Mouse (Mus musculus): Measurements from ENCODE around the gene T2. TPM values are rescaled to one million over a fixed set of nuclear protein-coding genes. Genes with fewer than 3 reads are reported as not detected.

The T2 gene
- total RNA-seq, 2 experiments from 2014 or later: 0.32 to 0.68 TPM

DNA sequence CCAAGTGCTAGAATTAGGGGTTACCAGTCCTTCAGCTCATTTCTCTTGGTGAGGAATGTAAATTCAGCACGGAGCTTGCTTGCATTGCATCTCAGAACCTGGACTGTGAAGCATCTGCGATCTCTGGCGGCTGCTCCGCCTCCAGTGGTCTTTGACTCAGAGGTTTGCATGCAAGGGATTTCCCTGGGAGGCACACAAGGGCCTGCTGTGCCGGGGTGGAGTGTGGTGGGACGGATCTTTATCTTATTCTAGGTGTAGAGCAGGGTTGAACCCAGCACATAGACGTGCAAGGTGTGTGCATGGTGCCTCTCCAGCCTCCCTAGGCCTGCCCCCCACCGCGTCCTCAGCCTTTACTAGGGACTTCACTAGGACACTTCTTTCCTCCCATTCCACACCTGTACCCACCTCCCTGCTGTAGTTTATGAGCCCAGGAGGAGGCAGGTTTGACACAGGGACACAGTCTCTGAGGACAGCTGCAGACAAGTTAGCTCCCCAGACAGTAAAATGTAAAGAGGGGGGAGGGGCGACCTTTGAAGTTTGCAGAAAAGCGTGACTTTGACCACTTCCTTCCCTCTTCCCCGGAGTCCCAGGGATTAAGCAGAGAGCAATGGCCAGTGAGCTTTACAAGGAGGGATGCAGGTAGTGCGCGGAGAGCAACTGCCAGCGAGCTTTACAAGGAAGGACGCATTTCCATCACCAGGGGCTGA lies 53.0 kb downstream of the T2 start:
- intact Hi-C loops (cut with DNase I): no loop called here
- no peak for DNase-seq (ENCODE audit: low spot score in 2 of 2)

DNA sequence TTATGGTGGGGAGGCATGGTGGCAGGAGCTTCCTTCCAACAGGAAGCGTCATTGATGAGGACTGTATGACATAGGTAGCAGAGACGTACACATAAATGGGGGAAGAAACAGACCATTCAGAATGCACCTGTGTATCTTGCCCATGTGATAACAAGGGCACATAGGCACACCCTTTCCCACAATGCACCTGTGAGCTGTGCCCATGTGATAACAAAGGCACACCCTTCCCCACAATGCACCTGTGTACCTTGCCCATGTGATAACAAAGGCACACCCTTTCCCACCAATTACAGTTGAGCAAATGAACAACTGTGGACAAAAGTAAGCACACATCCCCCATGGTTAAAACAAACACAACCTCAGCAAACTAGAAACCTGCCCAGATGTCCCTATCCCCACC lies 54.5 kb downstream of the T2 start:
- intact Hi-C loops (cut with DNase I): no loop called here
- DNase-seq (ENCODE audit: low spot score in 2 of 2): no peak

DNA sequence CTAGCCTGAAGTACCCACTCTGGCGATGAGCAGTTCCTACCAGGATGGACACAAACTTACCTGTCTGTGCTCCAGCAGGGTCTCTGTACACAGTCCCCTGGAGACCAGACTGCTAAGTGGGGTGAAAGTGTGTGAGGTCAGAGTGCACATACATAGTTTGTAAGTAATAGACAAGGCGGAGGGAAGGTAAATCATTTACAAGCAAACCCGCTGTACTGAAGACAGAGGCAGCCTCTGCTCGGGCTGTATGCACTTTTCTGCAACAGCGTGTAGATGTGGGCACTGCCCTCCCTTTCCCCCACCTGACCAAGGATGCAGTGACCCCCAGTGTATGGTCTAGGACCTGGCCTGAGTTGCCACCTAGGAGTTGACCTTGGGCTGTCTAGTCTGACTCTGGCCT lies 57.9 kb downstream of the T2 start:
- DNase-seq (ENCODE audit: low spot score in 2 of 2): no peak
- intact Hi-C loops (cut with DNase I): no loop called here

DNA sequence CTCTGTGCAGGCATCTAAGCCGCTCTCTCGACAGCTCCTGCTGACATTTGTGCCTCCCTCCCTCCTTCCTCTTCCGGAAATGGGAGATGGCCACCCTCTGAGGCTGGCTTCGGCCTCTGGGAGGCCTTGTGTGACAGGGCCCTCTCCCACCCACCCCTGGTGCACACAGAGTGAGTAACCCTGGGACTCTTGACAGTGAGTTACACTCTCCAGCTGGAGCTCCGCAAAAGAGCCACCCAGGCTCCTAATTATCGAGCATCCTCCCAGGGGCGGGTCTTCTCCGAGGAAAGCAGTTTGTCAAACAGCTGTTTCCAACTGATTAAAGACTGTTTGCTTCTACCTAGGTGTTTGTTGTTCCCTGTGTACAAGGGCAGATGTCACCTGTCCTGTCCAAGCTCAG lies 59.7 kb downstream of the T2 start:
- intact Hi-C loops (cut with DNase I): no loop called here
- DNase-seq (ENCODE audit: low spot score in 2 of 2): no peak

DNA sequence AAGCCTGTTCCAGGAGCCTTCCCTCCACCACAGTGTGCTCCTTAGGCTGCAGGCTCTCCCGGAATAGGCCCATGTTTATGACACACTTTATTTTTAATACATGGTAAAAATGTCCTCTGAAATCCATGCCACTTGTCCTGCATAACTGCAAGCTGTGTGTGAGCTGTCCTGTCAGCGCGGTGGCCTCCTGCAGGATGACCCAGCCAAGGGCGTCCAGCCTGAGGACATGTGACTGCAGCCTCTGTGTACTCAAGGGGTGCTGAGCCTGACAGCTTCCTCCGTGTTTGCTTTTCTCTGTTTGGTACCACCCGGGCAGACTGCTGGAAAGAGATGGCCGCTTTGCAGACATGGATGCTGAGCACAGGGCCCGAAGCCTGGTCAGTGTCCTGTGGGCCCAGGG lies 61.1 kb downstream of the T2 start:
- intact Hi-C loops (cut with DNase I): no loop called here
- DNase-seq (ENCODE audit: low spot score in 2 of 2): no peak

DNA sequence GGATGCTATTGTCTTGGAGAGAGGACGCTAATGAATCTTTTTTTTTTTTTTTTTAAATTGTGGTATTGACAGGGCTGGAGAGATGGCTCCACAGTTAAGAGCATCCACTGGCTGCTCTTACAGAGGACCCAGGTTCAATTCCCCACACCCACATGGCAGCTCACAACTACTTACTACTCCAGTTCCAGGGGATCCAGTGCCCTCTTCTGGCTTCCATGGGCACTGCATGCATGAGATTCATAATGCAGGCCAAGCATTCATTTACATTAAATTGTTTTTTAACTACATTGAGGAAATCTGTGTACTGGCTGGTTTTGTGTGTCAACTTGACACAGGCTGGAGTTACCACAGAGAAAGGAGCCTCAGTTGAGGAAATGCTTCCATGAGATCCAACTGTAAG lies 64.9 kb downstream of the T2 start:
- intact Hi-C loops (cut with DNase I): no loop called here
- no peak for DNase-seq (ENCODE audit: low spot score in 2 of 2)

DNA sequence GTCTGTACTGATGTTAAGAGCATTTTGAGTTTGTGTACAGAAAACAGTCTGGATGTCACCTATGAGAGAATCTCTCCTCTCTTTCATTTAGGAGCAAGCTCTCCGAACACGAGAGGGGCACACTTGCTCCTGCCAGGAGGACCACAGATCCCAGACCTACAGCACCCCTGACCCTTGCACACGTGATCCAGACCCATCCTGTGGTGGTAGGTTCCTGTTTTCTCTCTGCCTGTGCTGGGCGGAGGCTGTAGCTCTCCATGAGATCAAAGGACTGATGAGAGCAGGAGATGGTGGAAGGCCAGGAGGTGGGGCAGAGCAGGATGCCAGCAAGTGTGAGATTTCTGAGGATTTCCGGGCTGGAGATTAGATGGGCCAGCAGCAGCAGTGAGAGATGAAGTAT lies 65.7 kb downstream of the T2 start:
- intact Hi-C loops (cut with DNase I): no loop called here

DNA sequence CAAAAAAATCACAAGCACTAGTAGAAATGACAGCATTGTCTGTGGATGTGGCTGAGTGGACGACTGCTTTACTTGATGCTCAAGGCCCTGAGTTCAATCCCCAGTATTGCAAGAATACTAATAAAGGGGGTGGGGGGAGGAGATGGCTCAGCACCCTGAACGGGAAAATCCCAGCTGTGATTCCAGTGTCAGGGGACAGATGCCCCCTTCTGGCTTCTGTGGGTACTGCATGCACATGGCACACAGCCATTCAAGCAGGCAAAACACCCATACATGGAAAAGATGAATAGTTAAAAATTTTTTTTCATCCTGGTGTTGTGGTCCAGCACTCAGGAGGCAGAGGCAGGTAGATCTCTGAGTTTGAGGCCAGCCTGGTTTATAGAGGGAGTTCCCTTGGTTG lies 67.5 kb downstream of the T2 start:
- DNase-seq (ENCODE audit: low spot score in 2 of 2): no peak
- intact Hi-C loops (cut with DNase I): no loop called here

More for the DNA sequence above, 65.7 kb downstream of the T2 start:
- no peak for DNase-seq (ENCODE audit: low spot score in 2 of 2)

DNA sequence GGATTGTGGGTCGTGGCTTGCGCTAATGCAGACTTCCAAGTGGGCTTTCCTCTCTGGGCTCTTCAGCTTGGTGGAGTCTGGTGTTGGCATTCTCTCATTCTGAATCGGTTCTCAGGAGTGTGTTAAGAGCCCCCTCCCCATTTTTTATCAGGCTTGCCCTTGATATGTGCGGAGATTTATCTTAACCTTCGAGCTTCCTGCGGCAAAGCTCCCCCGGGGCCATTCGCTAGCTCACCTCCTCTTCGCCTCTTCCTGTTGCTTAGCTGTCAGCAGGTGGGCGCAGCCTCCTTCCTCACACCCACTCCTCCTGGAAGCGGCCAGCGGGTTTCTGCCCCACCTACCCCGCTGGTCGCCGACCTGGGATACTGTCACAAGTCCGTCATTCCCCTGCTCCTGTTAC lies 73.6 kb downstream of the T2 start:
- intact Hi-C loops (cut with DNase I): no loop called here
- no peak for DNase-seq (ENCODE audit: low spot score in 2 of 2)

DNA sequence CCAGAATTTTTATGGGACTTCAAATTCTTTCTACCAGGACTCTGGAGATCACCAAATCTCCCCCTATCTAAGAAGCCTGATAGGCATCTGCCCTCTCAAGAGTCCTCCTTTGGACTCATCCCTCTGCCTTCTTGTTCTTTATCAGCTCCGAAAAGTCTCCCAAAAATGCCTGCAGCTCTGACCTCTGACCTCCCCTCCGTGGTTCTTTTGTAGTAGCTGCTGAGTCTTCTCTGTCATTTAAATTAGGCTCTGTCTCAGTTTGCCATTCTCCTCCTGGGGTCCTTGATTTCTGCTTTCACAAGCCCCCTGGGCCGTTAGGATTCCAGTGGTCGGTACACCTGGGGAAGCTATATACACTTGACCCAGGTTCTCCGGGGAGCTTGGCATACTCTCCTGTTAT lies 74.1 kb downstream of the T2 start:
- no peak for DNase-seq (ENCODE audit: low spot score in 2 of 2)
- intact Hi-C loops (cut with DNase I): no loop called here

DNA sequence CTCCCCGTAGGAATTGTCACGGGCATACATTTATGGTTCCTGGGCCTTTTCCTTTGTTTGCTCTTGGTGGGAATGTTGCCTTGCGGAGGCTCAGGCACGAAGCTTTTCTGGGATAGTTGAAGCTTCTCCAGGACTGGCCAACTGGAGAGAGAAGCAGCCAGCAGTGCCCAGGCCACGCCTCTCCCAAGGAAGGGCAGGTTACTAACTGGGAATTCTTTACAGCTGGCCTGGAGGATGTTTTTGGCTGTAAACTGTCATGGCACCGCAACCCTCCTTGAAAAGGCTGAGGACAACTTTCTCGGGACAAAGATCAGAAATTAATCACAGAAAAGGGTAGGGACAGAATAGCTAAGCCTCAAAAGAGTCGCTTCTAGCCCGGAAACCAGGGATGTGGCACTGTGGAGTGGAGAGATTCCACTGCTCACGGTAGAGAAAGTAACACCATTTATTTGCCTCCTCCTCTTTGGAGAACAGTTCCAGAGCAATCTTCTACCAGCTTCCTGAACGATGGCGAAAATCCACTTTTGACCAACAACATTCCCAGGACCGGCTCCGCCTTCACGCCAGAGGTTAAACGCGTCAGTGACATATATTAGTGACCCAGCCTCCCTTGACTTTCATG lies 76.5 kb downstream of the T2 start:
- intact Hi-C loops (cut with DNase I): no loop called here

DNA sequence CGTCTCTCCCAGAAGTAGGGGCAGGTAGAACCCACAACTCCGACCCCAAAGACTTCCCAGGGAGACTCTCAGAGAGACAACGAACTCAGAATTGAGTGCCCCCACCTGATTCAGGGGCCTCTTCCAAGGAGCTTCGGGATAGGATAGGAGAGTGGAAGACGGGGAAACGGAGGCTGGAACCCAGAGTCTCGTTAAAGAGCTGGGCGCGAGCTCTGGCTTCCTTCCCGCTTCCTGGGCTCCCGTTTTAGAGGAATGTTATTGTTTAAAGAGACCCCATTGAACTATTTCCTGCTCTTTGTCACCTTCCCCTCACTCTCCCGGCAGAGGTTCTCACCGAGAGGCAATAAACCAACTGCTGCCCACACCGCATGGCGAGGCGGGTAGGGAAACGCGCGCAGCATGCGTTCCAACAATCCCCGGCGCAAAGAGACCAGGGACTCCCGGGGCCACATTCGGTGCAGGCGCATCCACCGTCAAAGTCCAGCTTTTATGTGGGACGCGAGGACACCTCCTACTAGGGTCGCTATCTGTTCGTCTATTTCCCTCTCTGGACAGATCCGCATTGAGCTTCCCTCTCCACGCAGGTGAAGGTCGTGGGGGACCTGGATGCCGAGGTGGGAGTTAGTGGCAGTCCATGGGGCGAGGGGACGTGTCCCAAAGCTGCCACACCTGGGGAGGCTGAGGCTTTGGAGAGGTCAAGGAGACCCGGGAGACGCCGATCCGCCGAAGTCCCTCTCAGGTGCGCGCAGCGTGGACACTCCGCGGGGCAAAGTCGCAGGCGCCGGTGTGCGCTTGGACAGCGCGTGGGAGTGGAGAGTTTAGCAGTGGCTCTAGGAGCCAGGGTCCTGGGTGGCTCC lies 77.6 kb downstream of the T2 start:
- intact Hi-C loops (cut with DNase I): no loop called here
- DNase-seq (ENCODE audit: low spot score in 2 of 2): no peak

More for the DNA sequence above, 76.5 kb downstream of the T2 start:
- no peak for DNase-seq (ENCODE audit: low spot score in 2 of 2)

DNA sequence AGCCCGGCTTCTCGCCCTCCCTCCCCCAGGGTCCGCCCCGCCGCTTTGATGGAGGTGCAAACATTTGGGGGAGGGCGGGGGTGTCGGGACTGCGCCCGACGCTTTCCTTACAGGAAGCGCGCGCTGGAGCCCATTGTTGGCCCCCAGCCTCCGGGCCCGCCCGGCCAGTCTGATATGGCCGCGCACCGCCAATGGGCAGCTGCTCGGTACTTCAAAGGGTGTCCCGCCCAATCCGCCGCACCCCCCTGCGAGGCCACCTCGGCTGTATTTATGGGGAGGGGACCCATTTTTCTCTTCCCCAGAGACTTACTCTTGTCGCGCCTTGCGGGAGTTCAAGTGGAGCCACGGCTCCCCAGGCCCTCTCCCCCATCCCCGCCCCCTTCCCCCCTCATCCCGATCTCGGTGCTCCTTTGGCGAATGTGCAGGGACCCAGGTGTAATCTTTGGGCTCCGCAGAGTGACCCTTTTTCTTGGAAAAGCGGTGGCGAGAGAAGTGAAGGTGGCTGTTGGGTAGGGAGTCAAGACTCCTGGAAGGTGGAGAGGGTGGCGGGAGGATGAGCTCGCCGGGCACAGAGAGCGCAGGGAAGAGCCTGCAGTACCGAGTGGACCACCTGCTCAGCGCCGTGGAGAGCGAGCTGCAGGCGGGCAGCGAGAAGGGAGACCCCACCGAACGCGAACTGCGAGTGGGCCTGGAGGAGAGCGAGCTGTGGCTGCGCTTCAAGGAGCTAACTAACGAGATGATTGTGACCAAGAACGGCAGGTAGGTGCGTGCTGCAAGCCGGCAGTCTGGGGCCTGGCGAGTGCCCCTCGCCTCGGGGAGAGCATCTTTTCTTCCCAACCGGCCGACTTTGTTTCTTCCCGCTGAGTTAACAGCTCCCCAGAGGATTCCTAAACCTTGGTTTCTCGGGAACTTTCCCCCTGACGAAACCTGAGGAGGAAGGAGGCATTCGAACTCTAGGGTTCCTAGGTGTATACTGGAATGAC lies 78.5 kb downstream of the T2 start, which contains the start of gene T:
Gene T (plus strand): TSS at position 446 of the 983 bp plus-strand sequence.
- DNase-seq (ENCODE audit: low spot score in 2 of 2): no peak
- intact Hi-C loops (cut with DNase I): no loop called here

DNA sequence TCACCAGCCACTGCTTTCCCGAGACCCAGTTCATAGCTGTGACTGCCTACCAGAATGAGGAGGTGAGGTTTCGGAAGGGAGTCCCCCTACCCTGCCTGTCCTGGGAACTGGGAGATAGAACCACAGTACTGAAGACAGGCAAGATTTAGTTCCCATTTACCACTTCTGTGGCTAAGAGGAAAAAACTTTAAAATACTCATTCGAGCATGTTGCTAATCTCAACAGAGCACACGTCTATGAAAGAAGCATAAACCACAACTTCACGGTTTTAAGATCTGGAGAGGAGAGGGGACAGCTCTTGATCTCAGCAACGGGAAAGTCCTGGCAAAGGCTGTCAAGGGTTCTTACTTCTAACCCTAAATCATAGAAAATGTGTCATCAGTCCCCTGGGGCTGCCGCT lies 80.4 kb downstream of the T2 start:
- DNase-seq (ENCODE audit: low spot score in 2 of 2): no peak
- intact Hi-C loops (cut with DNase I): no loop called here

DNA sequence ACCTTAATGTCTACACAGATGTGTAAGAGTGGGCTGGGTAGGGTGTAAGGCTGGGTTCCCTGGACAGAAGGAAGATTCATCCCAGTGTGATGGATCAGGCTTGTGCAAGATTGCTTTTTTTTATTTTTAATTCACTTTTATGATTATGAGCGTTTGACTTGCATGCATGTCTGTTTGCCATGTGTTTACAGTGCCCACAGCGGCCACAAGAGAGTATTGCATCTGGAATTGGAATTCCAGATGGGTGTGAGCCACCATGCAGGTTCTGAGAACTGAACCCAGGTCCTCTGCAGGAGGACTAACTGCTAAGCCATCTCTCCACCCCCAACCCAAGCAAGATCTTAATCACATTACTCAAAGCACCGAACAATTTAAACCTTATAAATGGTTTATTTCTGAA lies 88.3 kb downstream of the T2 start:
- intact Hi-C loops (cut with DNase I): no loop called here

DNA sequence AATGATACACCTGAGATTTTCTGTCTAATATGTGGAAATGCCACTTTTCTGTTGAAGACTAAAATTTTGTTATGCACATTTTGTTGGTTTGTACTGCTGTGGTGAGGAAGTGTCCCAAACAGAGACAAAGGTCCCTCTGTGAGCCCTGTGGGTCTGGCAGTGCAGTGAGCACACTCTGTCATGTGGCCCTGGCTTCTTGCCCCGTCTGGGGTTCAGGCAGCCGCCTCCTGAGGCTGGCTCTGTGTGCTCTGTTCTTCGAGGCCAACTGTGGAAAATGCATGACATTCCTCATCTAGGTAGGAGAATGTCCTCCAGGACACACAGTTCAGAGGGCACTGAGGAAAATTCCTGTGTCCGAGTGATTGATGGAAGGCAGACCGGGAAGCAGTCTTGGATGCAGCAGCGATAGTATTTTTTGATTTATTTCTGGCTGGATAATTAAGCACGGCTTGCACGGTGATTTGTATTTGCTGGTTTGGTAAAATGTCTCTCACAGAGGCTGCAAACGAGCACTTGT lies 91.9 kb downstream of the T2 start:
- DNase-seq (ENCODE audit: low spot score in 2 of 2): no peak

More for the DNA sequence above, 88.3 kb downstream of the T2 start:
- DNase-seq (ENCODE audit: low spot score in 2 of 2): no peak

DNA sequence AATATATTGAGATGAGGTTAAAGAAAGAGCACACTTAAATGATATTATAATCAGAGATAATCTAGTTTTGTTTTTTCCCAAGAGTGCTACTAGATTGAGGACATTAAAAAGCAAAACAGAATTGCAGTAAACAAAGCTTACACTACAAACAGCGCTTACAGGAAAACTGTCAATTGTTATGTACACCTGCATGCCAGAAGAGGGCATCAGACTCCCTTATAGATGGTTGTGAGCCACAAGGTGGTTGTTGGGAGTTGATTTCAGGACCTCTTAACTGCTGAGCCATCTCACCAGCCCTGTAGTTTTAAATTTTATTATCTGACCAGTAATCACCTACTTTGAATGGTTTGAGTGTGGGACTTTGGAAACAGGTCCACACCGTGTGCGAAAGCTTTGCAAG lies 92.5 kb downstream of the T2 start:
- no peak for DNase-seq (ENCODE audit: low spot score in 2 of 2)
- intact Hi-C loops (cut with DNase I): no loop called here

More for the DNA sequence above, 91.9 kb downstream of the T2 start:
- intact Hi-C loops (cut with DNase I): no loop called here

DNA sequence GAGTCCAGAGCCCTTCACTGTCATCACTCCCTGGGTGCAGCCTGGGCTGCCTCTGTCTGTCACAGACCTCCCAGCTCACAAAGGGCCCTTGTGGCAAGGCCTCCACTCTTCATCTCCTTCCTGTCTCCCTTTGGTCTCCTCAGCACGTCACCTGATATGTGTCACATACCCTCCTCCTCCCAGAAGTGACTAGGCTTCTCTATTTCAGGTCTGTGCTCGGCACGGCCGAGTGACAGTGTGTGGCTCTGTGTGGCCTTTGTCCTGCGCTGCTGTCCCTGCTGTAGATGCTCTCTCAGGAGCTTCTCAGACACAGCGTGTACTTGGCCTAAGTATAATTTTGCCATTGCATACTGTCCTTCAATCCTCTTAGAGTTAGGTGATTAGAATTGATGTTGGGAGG lies 99.4 kb downstream of the T2 start:
- DNase-seq (ENCODE audit: low spot score in 2 of 2): no peak
- intact Hi-C loops (cut with DNase I): loop anchor here (10.0 kb wide), 1 partner anchor 190 kb away; no protein-coding TSS in a partner anchor

DNA sequence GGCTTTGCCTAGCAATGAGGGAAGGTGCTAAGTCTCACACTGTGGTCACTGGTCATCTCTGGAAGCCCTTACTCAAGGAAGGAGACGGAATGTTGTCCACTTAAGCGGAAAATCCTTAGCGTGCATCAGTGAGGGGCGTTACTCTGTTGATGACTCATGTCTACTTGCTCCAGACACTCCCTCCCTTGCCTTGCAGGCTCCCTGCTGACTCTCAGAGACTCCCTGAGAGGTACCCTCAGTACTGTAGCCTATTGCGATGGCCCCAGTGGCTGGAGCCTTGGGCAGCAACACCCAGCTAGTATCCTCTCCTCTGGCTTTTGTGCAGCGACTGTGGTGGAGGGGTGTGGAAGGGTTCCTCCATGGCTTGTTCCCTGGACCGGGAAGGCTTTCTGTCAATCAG lies 99.8 kb downstream of the T2 start:
- intact Hi-C loops (cut with DNase I): loop anchor here (10.0 kb wide), 1 partner anchor 191 kb away; no protein-coding TSS in a partner anchor
- no peak for DNase-seq (ENCODE audit: low spot score in 2 of 2)
